Mouse (Mus musculus): ENCODE data around the gene Itsn1. TPM values are rescaled to one million over a fixed set of nuclear protein-coding genes. Genes with fewer than 3 reads are reported as not detected.

The Itsn1 gene
- polyA plus RNA-seq, 1 experiment from 2014 or later: 48.3 TPM

DNA sequence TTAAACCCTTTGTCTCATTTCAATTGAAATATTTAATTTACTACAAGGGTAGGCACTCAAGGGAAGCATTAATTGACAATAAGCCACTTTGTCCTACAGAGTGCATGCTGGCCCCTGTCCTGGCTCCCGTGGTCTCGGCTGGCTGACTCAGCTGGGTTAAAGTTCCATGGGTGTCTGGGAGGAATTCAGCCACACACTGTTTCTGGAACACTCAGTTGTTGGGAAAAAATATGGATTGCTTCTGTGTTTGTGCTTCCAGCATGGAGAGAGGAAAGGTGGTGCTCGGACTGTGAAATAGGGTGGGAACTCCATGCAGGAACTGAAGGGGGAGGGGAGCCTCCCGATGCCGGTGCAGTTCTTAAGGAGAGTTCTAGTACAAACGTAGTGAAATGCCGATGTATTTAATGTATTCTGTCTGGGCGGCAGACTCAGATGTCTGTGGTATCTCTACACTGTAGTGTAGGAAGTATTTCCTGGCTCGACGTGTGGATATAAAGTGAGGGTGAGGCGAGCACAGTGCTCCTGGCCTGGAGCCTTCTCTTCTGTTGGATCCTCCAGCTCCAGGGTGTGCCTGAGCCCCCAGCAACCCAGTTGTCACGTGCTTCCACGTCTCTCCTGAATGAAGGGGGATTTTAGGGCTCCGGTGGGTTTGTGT, 131.5 kb downstream of the Itsn1 start:
- Histone ChIP-seq H3K4me1 (replicated peaks) (peaks cover 50% of the 10 kb centered on the region), H3K36me3 (peaks cover 80% of the 10 kb centered on the region), H3K9me3 (replicated peaks) (no peaks in the 10 kb centered on the region), H3K27me3 (no peaks in the 10 kb centered on the region), H3K9ac (no peak overlapping the region), H3K4me2 (no peak overlapping the region), H3K27ac (peak overlapping the region; percentile 26; the same call in 1 of the 2 replicates), H3K4me3 (replicated peaks) (no peak overlapping the region)
- no peak for DNase-seq
- 70% methylated on average over 14 of the region's 14 CpGs for WGBS (ENCODE audit: insufficient replicate concordance)
- ATAC-seq (ENCODE audit: low read depth): no peak

DNA sequence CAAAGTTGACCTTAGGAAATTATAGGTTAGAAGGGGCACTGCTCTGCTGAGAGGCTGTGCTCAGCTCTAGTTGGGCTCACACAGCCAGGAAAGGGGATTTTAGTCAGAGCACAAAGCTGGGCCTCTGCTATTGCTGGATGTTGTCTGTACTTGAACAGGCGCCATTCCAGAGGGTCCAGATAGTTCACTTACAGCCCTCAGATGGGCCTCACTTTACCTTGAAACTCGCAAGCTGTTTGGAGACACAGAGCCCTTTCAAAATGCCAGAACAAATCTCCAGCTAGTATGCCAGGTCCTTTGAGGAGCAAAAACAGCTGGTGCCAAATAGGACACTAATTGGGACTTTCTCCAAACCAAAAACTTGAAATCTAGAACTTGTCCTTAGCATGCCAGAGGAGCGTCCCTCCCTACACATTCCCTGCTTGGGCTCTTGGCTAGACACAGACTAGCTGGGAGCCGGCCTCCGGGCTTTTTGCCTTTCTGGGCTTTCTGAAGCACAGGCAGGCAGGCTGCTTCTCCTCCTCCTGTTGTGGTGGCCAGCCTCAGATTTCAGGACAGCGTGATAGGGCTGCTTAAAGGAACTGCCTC, 132.8 kb downstream of the Itsn1 start:
- Histone ChIP-seq H3K27ac (peak overlapping the region; percentile 40; the same call in 1 of the 2 replicates), H3K4me3 (replicated peaks) (no peak overlapping the region), H3K4me1 (replicated peaks) (peaks cover 62% of the 10 kb centered on the region), H3K36me3 (peaks cover 80% of the 10 kb centered on the region), H3K9ac (no peak overlapping the region), H3K4me2 (no peak overlapping the region), H3K27me3 (no peaks in the 10 kb centered on the region), H3K9me3 (replicated peaks) (no peaks in the 10 kb centered on the region)
- no peak for ATAC-seq (ENCODE audit: low read depth)
- 76% methylated on average over 6 of the region's 6 CpGs for WGBS (ENCODE audit: insufficient replicate concordance)
- DNase-seq: no peak

DNA sequence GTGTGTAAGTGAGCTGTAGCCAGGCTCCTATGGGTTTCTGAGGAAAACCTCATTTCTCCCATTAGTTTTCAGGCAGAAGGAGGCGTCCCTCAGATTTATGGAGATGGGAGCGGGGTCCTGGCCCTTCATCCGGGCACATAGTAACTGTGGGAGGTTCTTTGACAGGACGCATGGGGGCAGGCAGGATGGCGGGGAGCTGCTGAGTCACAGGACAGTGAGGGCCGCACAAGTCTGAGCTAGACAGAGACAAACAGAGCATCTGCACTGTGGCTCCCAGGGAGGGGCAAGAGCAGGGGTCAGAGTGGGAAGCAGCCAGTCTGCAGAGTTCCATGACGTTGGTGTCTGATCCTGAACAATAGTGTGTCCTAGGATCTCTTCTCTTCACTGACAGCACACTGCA, 133.8 kb downstream of the Itsn1 start:
- H3K4me1 ChIP-seq (replicated peaks): peaks cover 69% of the 10 kb centered on the region

DNA sequence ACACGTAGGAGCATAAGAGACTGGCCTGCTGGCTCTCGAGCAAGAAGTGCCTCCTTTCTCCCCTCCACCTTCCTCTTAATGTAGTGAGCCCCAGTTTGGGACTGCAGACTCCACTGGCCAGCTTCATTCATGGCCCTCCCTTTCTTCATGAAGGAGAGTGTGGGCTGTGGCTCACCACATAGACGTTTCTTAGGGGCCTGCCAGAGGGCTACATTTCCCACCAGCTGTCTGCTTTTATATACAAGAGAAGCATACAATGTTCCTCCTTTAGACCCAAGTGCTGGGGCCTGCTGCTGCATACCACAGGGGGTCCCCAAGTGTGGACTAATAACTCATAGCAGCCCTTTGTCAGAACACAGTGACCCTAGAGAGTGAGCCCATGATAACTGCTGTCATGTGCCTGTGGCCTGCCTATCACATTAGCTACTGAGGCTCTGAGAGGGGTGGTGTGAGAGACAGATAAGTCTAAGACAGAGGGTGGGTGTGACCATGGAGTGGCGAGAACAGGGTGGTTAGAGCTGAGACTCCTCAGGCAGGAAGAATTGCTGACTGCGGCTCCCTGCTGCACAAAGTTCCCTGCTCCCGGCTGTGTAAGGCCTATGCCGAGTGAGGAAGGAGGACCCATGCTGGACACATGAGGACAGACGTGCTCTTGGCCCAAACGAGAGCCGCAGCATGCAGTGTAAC, 135.7 kb downstream of the Itsn1 start:
- Histone ChIP-seq H3K36me3 (peaks cover 84% of the 10 kb centered on the region), H3K4me3 (replicated peaks) (peak overlapping the region; percentile 25; the same call in 1 of the 2 replicates), H3K4me1 (replicated peaks) (peaks cover 89% of the 10 kb centered on the region), H3K9me3 (replicated peaks) (no peaks in the 10 kb centered on the region), H3K9ac (peak overlapping the region; percentile 64), H3K27me3 (no peaks in the 10 kb centered on the region), H3K27ac (peak overlapping the region; percentile 89), H3K4me2 (peak overlapping the region; percentile 64)
- peak; percentile 84 for DNase-seq
- ATAC-seq (ENCODE audit: low read depth): peak; percentile 99
- 32% methylated on average over 10 of the region's 10 CpGs for WGBS (ENCODE audit: insufficient replicate concordance)

More for the DNA sequence above, 133.8 kb downstream of the Itsn1 start:
- H3K4me2 ChIP-seq: no peak overlapping the region
- DNase-seq (peak; percentile 38), ATAC-seq (ENCODE audit: low read depth) (no peak)
- H3K36me3 ChIP-seq: peaks cover 80% of the 10 kb centered on the region
- H3K4me3 ChIP-seq (replicated peaks): no peak overlapping the region
- H3K27me3 ChIP-seq: no peaks in the 10 kb centered on the region
- 51% methylated on average over 7 of the region's 7 CpGs for WGBS (ENCODE audit: insufficient replicate concordance)
- H3K9me3 ChIP-seq (replicated peaks): no peaks in the 10 kb centered on the region
- no peak overlapping the region for H3K9ac ChIP-seq
- peak overlapping the region; percentile 68 for H3K27ac ChIP-seq

DNA sequence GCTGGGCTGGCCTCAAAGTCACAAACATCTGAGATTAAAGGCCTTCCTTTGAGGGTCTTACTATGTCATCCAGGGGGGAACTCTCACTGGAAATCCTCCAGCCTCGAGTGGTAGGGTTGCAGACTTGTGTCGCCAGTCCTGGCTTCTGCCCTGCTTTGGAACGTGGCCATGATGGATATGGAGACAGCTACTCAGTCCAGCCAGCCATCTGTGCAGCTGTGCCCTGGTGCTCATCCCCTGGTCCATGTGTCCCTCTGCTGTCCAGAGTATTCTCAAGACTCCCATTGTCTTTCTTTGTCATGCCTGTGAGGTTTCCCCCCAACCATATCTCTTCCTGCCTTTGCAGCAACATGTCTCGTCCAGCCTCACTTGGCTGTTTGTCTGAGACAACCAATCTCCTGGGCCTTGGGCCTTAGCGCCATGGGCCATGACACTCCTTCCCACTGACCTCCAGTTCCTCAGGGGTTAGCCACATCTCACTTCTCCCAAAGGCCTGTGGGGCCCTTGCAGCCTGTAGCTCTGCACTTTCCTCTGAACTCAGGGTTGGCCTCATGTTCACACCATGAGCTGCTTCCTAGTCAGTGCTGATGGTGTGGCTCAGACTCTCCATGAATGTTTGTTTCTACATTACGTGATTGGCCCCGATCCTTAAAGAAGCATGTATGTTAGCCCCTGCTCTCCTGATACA, 136.6 kb downstream of the Itsn1 start:
- DNase-seq (no peak), ATAC-seq (ENCODE audit: low read depth) (no peak)
- no peaks in the 10 kb centered on the region for H3K9me3 ChIP-seq (replicated peaks)
- peak overlapping the region; percentile 64; the same call in 1 of the 2 replicates for H3K9ac ChIP-seq
- WGBS (ENCODE audit: insufficient replicate concordance): 48% methylated on average over 7 of the region's 7 CpGs
- H3K36me3 ChIP-seq: peaks cover 88% of the 10 kb centered on the region
- H3K4me2 ChIP-seq: peak overlapping the region; percentile 64
- H3K4me3 ChIP-seq (replicated peaks): no peak overlapping the region
- no peaks in the 10 kb centered on the region for H3K27me3 ChIP-seq
- peaks cover 92% of the 10 kb centered on the region for H3K4me1 ChIP-seq (replicated peaks)
- H3K27ac ChIP-seq: peak overlapping the region; percentile 89

DNA sequence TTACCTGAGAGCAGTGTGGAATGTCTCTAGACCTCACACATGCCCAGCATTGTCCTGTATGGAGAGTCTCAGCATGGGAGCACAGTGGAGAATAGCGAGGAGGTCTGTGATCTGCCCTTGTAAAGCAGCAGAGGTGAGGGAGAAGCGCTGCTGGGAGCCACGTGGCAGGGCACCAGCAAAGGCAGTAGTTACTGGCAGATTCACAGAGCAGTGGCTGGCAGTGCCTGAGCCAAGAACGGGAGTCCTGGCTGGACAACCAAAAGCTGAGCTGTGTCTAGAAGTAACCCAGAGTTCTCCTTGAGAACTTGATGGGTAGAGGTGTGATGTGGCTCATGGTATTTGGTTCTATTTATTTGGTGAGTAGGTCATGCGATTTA, 137.2 kb downstream of the Itsn1 start:
- WGBS (ENCODE audit: insufficient replicate concordance): 89% methylated on average over 5 of the region's 5 CpGs
- H3K4me2 ChIP-seq: no peak overlapping the region
- H3K9ac ChIP-seq: 0 out of 2 replicates have a peak overlapping the region, but pooled peaks have one; percentile 64
- H3K9me3 ChIP-seq (replicated peaks): no peaks in the 10 kb centered on the region
- no peak overlapping the region for H3K4me3 ChIP-seq (replicated peaks)
- no peaks in the 10 kb centered on the region for H3K27me3 ChIP-seq
- ATAC-seq (ENCODE audit: low read depth): no peak
- no peak for DNase-seq
- peak overlapping the region; percentile 89 for H3K27ac ChIP-seq
- peaks cover 87% of the 10 kb centered on the region for H3K4me1 ChIP-seq (replicated peaks)
- peaks cover 88% of the 10 kb centered on the region for H3K36me3 ChIP-seq

DNA sequence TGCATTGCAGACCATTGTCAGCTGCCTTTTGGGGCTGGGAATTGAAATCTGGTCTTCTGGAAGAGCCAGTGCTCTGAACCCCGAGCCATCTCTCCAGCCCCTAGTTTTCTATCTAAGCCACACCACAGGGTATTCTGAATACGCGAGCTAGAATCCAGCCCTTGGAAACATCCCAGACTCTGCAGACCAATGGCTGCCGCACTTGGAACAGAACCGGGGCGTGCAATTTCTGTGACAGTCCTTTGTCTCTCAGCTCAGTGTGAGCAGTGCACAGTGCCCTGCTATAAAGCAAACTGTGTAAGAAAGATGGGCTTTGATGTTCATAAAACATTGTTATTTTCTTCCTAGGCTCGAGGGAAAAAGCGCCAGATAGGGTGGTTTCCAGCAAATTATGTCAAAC, 138.6 kb downstream of the Itsn1 start:
- H3K4me1 ChIP-seq (replicated peaks): peaks cover 73% of the 10 kb centered on the region

DNA sequence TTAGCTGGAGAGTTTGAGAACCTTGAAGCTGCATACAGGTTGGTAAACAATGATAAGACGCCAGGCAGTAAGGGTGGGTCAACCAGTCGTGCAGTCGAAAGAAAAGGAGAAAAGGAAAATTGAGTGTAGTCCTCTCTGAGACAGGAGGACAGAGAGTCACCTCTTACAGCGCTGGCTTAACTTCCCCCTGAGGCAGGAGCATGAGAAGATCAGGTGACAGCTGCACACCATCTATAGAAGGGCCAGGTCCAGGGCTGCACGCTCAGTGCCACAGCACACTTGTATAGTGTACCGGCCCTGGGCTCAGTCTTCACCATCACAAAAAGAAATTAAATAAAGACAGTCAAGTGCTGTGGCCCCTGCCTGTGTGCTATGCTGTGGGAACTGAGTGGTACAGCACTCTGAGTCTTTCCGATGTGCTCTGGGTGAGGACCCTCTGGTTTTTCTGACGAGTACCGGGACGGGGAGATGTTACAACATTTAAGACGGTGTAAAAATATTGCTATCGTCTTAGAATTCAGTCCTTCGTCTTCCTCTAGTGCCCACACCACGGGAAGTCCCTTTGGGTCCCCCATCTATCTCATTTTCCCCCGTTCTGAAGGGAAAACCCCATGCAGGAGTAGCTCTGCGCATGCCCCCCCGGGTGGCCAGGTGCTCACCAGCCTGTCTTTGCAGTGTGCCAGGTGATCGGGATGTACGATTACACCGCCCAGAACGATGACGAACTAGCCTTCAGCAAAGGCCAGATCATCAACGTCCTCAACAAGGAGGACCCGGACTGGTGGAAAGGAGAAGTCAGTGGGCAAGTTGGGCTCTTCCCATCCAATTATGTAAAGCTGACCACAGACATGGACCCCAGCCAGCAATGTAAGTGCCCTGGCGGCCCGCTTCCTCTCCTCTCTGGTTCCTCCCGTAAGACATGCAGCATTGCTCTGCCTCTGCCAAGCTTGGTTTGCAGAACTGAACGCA, 140.1 kb downstream of the Itsn1 start:
- peak overlapping the region; percentile 26 for H3K4me2 ChIP-seq
- 0 out of 2 replicates have a peak overlapping the region, but pooled peaks have one; percentile 11 for H3K9ac ChIP-seq
- H3K27ac ChIP-seq: peak overlapping the region; percentile 67
- no peak for DNase-seq
- peaks cover 75% of the 10 kb centered on the region for H3K36me3 ChIP-seq
- H3K4me1 ChIP-seq (replicated peaks): peaks cover 59% of the 10 kb centered on the region
- no peak overlapping the region for H3K4me3 ChIP-seq (replicated peaks)
- WGBS (ENCODE audit: insufficient replicate concordance): 62% methylated on average over 28 of the region's 28 CpGs
- no peaks in the 10 kb centered on the region for H3K27me3 ChIP-seq
- no peak for ATAC-seq (ENCODE audit: low read depth)
- no peaks in the 10 kb centered on the region for H3K9me3 ChIP-seq (replicated peaks)

More for the DNA sequence above, 138.6 kb downstream of the Itsn1 start:
- H3K27me3 ChIP-seq: no peaks in the 10 kb centered on the region
- 87% methylated on average over 8 of the region's 8 CpGs for WGBS (ENCODE audit: insufficient replicate concordance)
- H3K36me3 ChIP-seq: peaks cover 90% of the 10 kb centered on the region
- peak overlapping the region; percentile 67 for H3K27ac ChIP-seq
- no peak for ATAC-seq (ENCODE audit: low read depth)
- no peaks in the 10 kb centered on the region for H3K9me3 ChIP-seq (replicated peaks)
- H3K4me2 ChIP-seq: no peak overlapping the region
- DNase-seq: no peak
- no peak overlapping the region for H3K4me3 ChIP-seq (replicated peaks)
- H3K9ac ChIP-seq: no peak overlapping the region

DNA sequence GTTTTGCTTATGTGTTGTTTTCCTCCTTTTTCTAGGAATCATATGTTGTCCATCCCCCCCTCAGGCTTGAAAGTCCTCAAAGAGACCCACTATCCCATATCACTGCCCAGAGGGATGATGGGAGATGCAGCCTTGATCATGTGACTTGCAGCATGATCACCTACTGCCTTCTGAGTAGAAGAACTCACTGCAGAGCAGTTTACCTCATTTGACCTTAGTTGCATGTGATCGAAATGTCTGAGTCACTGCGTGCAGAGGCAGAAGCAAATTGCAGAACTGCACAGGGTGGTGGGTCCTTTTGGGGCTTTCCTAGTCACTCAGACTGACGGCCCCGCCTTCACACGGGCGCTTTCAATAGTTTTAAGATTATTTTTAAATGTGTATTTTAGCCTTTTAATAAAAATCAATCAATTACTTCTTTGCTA, 141.1 kb downstream of the Itsn1 start:
- no peak overlapping the region for H3K4me3 ChIP-seq (replicated peaks)
- no peaks in the 10 kb centered on the region for H3K9me3 ChIP-seq (replicated peaks)
- peaks cover under 1% of the 10 kb centered on the region for H3K27me3 ChIP-seq
- H3K4me2 ChIP-seq: no peak overlapping the region
- WGBS (ENCODE audit: insufficient replicate concordance): 64% methylated on average over 6 of the region's 6 CpGs
- DNase-seq: no peak
- H3K36me3 ChIP-seq: peaks cover 67% of the 10 kb centered on the region
- H3K27ac ChIP-seq: no peak overlapping the region
- peaks cover 55% of the 10 kb centered on the region for H3K4me1 ChIP-seq (replicated peaks)
- no peak overlapping the region for H3K9ac ChIP-seq
- ATAC-seq (ENCODE audit: low read depth): no peak

DNA sequence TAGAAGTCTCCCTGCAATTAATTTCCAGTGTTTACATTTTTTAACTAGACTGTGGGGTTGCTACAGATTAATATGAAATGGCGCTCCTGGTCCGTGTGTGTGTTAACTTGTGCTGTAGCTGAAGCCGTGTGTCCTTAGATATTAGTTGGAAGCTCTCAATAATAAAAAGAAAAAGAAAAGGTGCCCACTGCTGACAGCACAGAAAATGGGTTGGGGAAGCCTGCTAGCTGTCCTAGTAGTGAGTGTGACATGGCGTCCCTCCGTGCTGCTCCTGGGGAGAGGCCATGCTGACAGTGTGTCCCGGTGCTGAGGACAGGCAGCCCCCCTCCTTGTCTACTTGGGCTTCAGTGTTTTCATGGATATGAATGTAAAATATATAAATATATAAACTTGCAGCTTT, 142.1 kb downstream of the Itsn1 start:
- ATAC-seq (ENCODE audit: low read depth) (no peak), DNase-seq (no peak)
- no peak overlapping the region for H3K4me3 ChIP-seq (replicated peaks)
- WGBS (ENCODE audit: insufficient replicate concordance): 89% methylated on average over 6 of the region's 6 CpGs
- no peak overlapping the region for H3K27ac ChIP-seq
- no peaks in the 10 kb centered on the region for H3K9me3 ChIP-seq (replicated peaks)
- H3K9ac ChIP-seq: no peak overlapping the region
- H3K4me1 ChIP-seq (replicated peaks): peaks cover 45% of the 10 kb centered on the region
- no peak overlapping the region for H3K4me2 ChIP-seq
- peaks cover 57% of the 10 kb centered on the region for H3K36me3 ChIP-seq
- peaks cover 3% of the 10 kb centered on the region for H3K27me3 ChIP-seq
